Mouse (Mus musculus) spleen, adult 10 weeks (tissue): ENCODE results near the gene Cphx2. TPM values are rescaled to one million over a fixed set of nuclear protein-coding genes. Genes with fewer than 3 reads are reported as not detected.

Experiments used
- polyA plus RNA-seq: library from polyadenylated mRNA; stranded (reverse); fragments of 350-450 nt; fragmentation: Illumina TruSeq; extraction: RNeasy Lipid Tissue Mini Kit (QIAGEN cat#74804); gene quantifications from one replicate; pipeline ENCODE4 v1.2.3, GENCODE M21; 2015; ENCODE audit warnings: low replicate concordance; ENCODE audit not compliant: insufficient read depth

Gene Cphx2
- not detected for polyA plus RNA-seq

GRCm38 (mm10) chr14:26081216-26081615 lies at the start of gene Cphx2:
Gene Cphx2 (plus strand): TSS chr14:26081516.

GRCm38 (mm10) chr14:26042611-26043010 lies 38.7 kb upstream of the Cphx2 start, which contains the start of gene Gm9780:
Gene Gm9780 (minus strand): TSS chr14:26042711.

GRCm38 (mm10) chr14:26067325-26067633 lies 14.0 kb upstream of the Cphx2 start, which contains the start of gene Tmem254c:
Gene Tmem254c (minus strand): TSS chr14:26067355.

GRCm38 (mm10) chr14:26081997-26082396 lies 681 bp downstream of the Cphx2 start, which contains the start of gene Cphx3:
Gene Cphx3 (plus strand): TSS chr14:26082297.

GRCm38 (mm10) chr14:26118150-26118549 lies 36.8 kb downstream of the Cphx2 start, which contains the start of gene Duxbl2:
Gene Duxbl2 (plus strand): TSS chr14:26118349.

Other genes with a start within 250 kb of the Cphx2 start
- gene Anxa11, start 239.4 kb upstream of the Cphx2 start, polyA plus RNA-seq: 47.0 TPM
- 1.8 TPM for gene Plac9a, start 178.4 kb upstream of the Cphx2 start, polyA plus RNA-seq
- gene Tmem254a, start 153.8 kb upstream of the Cphx2 start, polyA plus RNA-seq: 3.4 TPM
- not detected for gene Cphx1, start 143.2 kb upstream of the Cphx2 start, polyA plus RNA-seq
- gene Duxbl1, start 102.9 kb upstream of the Cphx2 start, polyA plus RNA-seq: 0.80 TPM
- gene Gm9780, start 38.8 kb upstream of the Cphx2 start, polyA plus RNA-seq: 9.5 TPM
- 32.6 TPM for gene Tmem254c, start 14.2 kb upstream of the Cphx2 start, polyA plus RNA-seq
- not detected for gene Cphx3, start 781 bp downstream of the Cphx2 start, polyA plus RNA-seq
- gene Duxbl2, start 36.8 kb downstream of the Cphx2 start, polyA plus RNA-seq: 1.1 TPM
- 15.1 TPM for gene Plac9b, start 101.0 kb downstream of the Cphx2 start, polyA plus RNA-seq
- gene Tmem254b, start 125.5 kb downstream of the Cphx2 start, polyA plus RNA-seq: 27.9 TPM
- gene Duxbl3, start 176.4 kb downstream of the Cphx2 start, polyA plus RNA-seq: 0.19 TPM